Mouse (Mus musculus) limb, embryonic 10.5 days (tissue): ENCODE measurements around the gene Elane. TPM values are rescaled to one million over a fixed set of nuclear protein-coding genes. Genes with fewer than 3 reads are reported as not detected.

Experiments
- DNase-seq: peaks from one replicate; pipeline ENCODE4 v3.0.0-alpha.2; 2017; ENCODE audit warnings: low spot score
- H3K27ac ChIP-seq: fragments of 300-500 bp; sonication (generic); 2 replicates; pipeline ENCODE4 v1.5.1; 2016; ENCODE audit warnings: mild to moderate bottlenecking
- H3K27me3 ChIP-seq: fragments of 300-500 bp; sonication (generic); 2 replicates; pipeline ENCODE4 v1.6.1; 2016; ENCODE audit warnings: low read depth, mild to moderate bottlenecking; ENCODE audit not compliant: poor library complexity, severe bottlenecking
- H3K36me3 ChIP-seq: fragments of 300-500 bp; sonication (generic); 2 replicates; pipeline ENCODE4 v1.6.1; 2016; ENCODE audit warnings: mild to moderate bottlenecking, moderate library complexity
- H3K4me1 ChIP-seq: fragments of 300-500 bp; sonication (generic); 2 replicates; pipeline ENCODE4 v1.6.1; 2016
- H3K4me3 ChIP-seq: fragments of 300-500 bp; sonication (generic); 2 replicates; pipeline ENCODE4 v1.5.1; 2016; ENCODE audit warnings: mild to moderate bottlenecking, moderate library complexity
- H3K9me3 ChIP-seq: fragments of 300-500 bp; sonication (generic); replicated peaks from 2 replicates; pipeline ENCODE4 v1.6.1; 2016; ENCODE audit warnings: mild to moderate bottlenecking
- WGBS: fragments of 180-500 bp; shearing (Covaris S2); methylation state at CpG from one replicate; pipeline ENCODE4 v1.1.7; 2016; 5-methylcytosine and 5-hydroxymethylcytosine counted together
- polyA plus RNA-seq: library from polyadenylated mRNA; unstranded; fragments of >200 nt; fragmentation: Nextera tagmentation; extraction: Ambion mirVana; gene quantifications from 2 replicates; pipeline ENCODE4 v1.2.1, GENCODE M21; 2016

Gene Elane
- polyA plus RNA-seq, 1 experiment from 2014 or later, result not detected

DNA sequence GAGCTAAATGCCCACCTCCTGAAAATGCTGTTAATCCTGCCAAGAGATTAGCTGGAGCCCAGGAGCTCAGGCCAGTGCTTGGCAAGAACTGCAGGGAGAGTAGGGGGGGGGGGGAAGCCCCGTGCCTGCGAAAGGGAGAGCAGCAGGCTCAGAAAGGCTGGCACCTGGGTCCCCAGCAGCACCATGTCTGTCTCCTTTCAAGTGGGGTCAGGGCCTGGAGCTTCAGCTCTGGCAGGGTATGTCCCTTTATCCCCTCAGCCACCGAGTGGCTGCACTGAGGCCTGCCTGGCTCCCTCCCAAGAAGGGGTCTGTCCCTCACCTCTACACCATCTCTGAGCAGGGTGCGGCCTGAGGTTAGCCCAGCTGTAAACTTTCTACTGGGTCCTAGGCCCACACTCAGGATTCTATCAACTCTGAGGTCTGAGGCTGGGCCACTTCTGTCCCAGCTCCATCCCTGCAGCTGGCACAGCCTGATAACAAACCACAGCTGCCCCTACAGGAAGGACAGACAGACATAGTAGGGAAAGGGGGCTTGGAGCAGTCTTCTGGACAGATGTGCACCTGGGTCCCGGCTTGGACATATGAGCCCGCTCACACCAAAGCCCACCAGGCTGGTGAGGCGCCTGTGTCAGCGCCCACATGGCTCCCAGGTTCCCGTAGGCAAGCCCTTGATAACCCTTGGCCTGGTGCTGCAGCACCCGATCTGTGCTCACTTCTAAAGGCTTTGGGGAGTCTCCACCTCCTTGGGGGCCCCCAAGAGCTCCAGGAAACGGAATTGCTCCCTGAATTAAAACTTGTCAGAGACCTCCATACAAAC is 28.3 kb downstream of the Elane start:
- Histone ChIP-seq H3K27me3 (peaks cover 23% of the 10 kb centered on the region), H3K27ac (no peak overlapping the region; the same call in 1 of the 2 replicates), H3K9me3 (no peaks in the 10 kb centered on the region), H3K4me1 (peaks cover 53% of the 10 kb centered on the region), H3K36me3 (peaks cover 39% of the 10 kb centered on the region), H3K4me3 (peak overlapping the region; percentile 82; the same call in 1 of the 2 replicates)
- WGBS, result 77% methylated on average over 11 of the region's 11 CpGs
- no peak for DNase-seq

DNA sequence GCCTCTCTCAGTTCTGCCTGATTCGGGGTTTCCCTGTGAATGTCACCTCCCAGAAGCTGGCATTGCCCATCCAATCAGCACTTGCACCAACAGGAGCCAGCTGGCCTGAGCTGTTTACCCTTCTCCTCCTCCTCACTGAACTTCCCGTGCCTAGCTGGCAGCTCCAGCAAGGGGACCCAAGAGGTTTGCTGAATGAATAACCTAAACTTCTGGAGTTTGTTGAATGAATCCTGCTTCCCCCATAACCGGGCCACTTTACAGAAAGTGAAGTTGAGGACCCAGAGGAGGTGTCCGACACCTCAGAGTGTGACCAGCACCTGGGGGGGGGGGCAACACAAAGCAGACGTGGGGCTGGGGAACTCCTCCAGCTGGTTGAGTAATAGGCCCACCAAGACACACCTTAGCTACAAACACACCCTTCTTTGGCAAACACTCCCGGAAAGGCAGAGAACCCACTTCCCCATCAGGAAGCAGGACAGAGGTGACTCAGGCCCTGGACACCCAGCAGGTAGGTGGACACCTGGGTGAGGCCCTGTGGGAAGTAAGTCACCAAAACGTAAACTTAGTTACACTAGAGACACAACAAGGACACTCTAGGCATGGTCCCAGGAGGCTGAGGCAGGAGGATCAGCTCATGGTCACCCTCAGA is 29.0 kb downstream of the Elane start:
- H3K36me3 ChIP-seq, result peaks cover 39% of the 10 kb centered on the region
- H3K4me3 ChIP-seq, result peak overlapping the region; percentile 82; the same call in 1 of the 2 replicates
- peaks cover 30% of the 10 kb centered on the region for H3K27me3 ChIP-seq
- 72% methylated on average over 7 of the region's 7 CpGs for WGBS
- DNase-seq, result no peak
- no peak overlapping the region for H3K27ac ChIP-seq
- no peaks in the 10 kb centered on the region for H3K9me3 ChIP-seq
- peaks cover 57% of the 10 kb centered on the region for H3K4me1 ChIP-seq

DNA sequence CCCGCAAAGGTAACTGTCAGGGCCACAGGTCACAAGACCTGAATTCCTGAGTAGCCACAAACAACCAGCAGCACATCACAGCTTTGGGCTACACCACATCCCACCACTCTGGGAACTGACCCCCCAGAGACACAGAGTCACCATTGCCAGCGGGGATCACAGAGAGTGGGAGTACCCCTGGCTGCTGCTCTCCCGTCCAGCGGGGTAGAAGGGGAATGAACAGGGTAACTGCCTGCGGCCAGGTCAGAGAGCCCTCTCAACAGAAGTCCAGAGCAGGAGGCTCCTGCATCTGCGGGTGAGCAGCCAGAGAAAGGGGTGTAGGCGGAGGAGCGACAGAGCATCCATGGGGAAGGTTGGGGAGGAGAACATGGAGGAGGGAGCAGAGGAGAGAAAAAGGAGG is 30.0 kb downstream of the Elane start:
- DNase-seq, result no peak

DNA sequence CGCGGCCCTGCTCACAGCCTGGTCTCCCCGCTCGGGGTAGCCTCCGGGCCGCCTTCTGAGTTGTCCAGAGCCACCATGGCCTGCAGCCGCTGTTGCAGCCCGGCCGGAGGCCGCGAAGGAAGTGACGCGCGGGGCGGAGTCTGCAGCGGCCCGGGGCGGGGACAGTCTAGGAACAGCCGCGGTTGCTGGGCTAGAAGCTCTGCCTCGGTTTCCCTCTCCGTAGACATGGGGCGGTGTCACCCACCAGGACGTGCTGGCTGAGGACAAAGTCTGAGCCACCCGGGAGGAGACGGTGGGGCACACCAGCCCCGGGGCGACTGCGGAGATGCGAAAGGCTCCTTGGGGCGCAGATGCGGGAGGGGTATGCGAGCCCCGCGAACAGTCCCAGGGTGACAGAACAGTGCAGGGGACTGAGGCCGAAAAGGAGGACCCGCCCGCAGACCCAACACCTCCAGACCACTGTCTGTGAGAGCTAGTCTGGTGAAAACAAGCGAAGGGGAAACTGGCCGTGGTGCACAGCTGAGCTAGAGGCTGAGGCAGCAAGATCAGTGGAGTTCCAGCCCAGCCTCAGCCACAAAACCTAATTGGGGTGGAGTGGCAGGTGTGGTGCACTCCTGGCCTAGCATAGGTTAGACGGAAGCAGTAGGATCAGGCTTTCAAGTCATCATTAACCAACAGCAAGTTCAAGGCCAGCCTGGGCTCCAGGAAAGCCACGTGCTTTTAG is 30.9 kb downstream of the Elane start, which contains the start of gene Kiss1r:
Gene Kiss1r (plus strand): TSS at position 164 of the 724 bp plus-strand sequence.
- H3K36me3 ChIP-seq, result peaks cover 22% of the 10 kb centered on the region
- H3K27me3 ChIP-seq, result peaks cover 49% of the 10 kb centered on the region
- peak; percentile 93 for DNase-seq
- H3K4me3 ChIP-seq, result peak within 1 kb of the TSS; percentile 82
- WGBS, result 3% methylated on average over 42 of the region's 42 CpGs
- peak within 1 kb of the TSS; percentile 93 for H3K27ac ChIP-seq
- no peaks in the 10 kb centered on the region for H3K9me3 ChIP-seq
- peaks cover 75% of the 10 kb centered on the region for H3K4me1 ChIP-seq

More for the DNA sequence above, 30.0 kb downstream of the Elane start:
- 11% methylated on average over 8 of the region's 8 CpGs for WGBS
- Histone ChIP-seq H3K4me3 (peak overlapping the region; percentile 82), H3K27me3 (peaks cover 40% of the 10 kb centered on the region), H3K9me3 (no peaks in the 10 kb centered on the region), H3K4me1 (peaks cover 67% of the 10 kb centered on the region), H3K27ac (peak overlapping the region; percentile 93), H3K36me3 (peaks cover 31% of the 10 kb centered on the region)

DNA sequence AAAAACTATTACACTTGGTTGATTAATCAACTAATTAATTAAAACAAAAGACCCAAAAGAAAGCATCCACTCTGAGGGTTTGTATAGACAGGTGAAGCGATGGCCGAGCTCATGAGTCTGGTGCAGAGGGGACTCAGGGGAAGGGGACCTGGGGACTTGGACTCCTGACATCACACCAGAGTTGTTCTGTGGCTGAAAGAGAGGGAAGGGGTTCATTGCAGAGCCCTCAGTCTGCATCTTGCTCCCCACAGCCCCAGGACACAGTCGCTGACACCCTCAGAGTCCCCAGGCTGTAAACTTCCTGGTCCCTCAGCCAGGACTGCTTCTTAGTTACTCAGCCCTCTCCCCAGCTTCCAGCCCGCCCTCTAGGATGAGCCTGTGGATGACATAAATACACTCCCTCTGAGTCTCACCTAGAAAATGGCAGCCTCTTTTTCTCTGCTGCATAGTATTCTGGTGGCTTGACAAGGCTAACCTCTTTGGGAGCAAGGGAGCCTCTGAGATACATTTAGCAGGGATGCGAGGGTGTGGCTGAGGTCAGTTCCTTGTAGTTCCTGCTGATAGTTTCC is 31.6 kb downstream of the Elane start:
- no peak overlapping the region for H3K27ac ChIP-seq
- H3K4me1 ChIP-seq, result peaks cover 75% of the 10 kb centered on the region
- H3K36me3 ChIP-seq, result peaks cover 15% of the 10 kb centered on the region
- peak overlapping the region; percentile 82 for H3K4me3 ChIP-seq
- H3K9me3 ChIP-seq, result no peaks in the 10 kb centered on the region
- WGBS, result 64% methylated on average over 5 of the region's 5 CpGs
- H3K27me3 ChIP-seq, result peaks cover 56% of the 10 kb centered on the region
- DNase-seq, result no peak

DNA sequence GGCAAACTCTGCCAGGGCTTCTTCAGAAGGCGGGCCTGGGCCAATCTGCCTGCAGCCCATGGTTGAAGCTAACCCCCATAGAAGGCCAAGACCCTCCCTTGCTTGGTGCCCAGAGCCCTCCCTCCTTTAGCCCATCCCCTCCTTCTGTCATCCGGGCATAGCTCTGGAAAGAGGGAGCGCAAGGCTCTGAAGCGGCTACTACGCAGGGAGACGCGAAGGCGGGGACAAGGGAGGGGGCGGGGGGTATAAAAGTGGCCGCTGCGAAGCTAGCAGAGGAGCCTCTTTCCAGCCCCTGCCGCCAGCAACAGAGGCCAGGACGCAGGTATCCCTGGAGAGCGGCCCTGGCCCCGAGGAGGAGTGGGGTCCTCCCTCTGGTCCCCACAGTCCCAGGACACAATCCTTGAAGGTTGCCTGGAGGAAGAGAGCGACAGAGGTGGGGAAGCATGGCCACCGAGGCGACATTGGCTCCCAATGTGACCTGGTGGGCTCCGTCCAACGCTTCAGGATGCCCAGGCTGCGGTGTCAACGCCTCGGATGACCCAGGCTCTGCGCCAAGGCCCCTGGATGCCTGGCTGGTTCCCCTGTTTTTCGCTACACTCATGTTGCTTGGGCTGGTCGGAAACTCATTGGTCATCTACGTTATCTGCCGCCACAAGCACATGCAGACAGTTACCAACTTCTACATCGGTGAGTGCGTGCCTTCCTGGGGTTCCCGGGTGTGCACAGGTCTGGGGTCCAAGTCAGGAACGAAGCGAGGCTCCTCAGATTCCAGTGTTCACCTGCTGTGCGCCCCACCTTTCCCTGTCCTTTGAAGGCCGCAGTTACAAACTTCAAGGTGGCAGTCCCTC is 32.4 kb downstream of the Elane start:
- peaks cover 64% of the 10 kb centered on the region for H3K27me3 ChIP-seq
- no peaks in the 10 kb centered on the region for H3K9me3 ChIP-seq
- H3K4me1 ChIP-seq, result peaks cover 78% of the 10 kb centered on the region
- peak; percentile 52 for DNase-seq
- H3K36me3 ChIP-seq, result peaks cover 9% of the 10 kb centered on the region; the same call in 1 of the 2 replicates
- 5% methylated on average over 35 of the region's 35 CpGs for WGBS
- peak overlapping the region; percentile 43 for H3K4me3 ChIP-seq
- peak overlapping the region; percentile 14; the same call in 1 of the 2 replicates for H3K27ac ChIP-seq

DNA sequence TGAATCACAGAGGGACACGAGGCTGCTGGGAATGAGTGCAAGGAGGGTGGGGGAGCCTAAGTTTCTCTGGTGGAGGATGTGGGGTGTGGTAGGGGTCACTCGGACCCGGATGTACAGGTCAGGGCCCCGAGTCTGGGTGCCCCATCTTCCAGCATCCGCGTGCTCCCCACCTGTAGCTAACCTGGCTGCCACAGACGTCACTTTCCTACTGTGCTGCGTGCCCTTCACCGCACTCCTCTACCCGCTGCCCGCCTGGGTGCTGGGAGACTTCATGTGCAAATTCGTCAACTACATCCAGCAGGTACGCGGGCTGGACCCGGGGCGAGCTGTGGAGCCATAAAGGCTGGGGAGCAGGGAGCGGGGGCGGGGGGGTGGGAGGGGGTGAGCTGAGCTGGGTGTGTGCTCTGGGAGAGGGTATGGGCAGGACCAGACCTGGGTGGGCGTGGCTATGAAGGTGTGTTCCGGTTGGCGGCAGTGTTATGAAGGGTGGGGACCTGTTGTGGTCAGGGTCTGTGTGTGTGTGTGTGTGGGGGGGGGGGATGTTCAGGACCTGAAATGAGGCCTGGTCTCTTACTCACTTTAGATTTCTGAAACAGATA is 33.3 kb downstream of the Elane start:
- 0 out of 2 replicates have a peak, but pooled peaks cover under 1% of the 10 kb centered on the region for H3K36me3 ChIP-seq
- H3K9me3 ChIP-seq, result no peaks in the 10 kb centered on the region
- peaks cover 74% of the 10 kb centered on the region for H3K4me1 ChIP-seq
- peak overlapping the region; percentile 43 for H3K4me3 ChIP-seq
- no peak for DNase-seq
- WGBS, result 5% methylated on average over 21 of the region's 21 CpGs
- peaks cover 72% of the 10 kb centered on the region for H3K27me3 ChIP-seq
- no peak overlapping the region for H3K27ac ChIP-seq

DNA sequence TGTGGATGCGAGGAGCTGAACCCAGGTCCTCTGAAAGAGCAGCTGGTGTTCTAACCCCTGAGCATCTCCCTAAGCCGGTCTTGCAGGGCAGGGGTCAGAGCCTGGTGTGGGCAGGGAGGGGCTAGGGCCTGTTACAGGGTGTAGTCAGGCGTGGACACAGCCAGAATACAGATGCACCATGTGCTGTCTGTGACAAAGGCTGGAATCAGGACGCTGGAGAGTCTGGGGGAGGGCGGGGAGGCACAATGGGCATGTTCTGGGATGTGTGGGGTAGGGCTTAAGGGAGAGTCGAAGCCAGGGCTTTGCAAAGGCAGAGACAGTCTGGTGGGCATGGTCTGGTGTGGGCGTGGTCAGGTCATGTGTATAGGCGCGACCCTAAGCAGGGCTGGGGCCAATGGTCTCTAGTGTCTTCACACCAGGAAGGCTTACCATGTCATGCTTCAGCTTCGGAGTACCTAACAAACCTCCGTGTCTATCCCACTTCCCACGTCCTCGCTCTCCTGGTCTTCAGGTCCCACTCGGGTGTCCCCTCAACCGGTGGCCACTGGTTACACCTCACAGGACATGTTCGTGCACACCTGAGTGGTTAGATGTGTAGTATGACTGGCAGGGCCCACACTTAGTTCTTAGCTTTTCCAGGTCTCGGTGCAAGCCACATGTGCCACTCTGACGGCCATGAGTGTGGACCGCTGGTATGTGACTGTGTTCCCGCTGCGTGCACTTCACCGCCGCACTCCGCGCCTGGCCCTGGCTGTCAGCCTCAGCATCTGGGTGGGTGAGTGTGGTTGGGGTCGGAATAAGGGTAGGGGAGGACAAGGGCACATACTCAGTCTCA is 34.2 kb downstream of the Elane start:
- peaks cover 65% of the 10 kb centered on the region for H3K4me1 ChIP-seq
- H3K4me3 ChIP-seq, result peak overlapping the region; percentile 43
- H3K27me3 ChIP-seq, result peaks cover 72% of the 10 kb centered on the region
- WGBS, result 20% methylated on average over 26 of the region's 26 CpGs
- DNase-seq, result no peak
- H3K9me3 ChIP-seq, result no peaks in the 10 kb centered on the region
- H3K36me3 ChIP-seq, result no peaks in the 10 kb centered on the region
- H3K27ac ChIP-seq, result no peak overlapping the region

DNA sequence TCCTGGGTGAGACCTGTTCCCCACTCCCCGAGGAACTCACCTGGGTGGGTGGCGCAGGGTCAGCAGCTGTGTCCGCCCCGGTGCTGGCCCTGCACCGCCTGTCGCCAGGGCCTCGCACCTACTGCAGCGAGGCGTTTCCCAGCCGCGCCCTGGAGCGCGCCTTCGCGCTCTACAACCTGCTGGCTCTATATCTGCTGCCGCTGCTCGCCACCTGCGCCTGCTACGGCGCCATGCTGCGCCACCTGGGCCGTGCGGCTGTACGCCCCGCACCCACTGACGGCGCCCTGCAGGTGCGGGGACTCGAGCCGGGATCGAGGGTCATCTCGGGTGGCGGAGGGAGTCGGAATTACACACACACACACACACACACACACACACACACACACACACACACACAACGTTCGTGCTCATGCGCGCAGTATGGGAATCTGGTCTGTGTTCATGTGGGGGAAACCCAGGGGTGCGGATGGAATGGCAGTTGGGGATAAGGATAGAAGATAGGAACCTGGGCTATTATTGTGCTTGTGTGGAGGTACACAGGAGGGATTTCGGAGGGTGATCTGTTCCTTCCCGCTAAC is 35.0 kb downstream of the Elane start, which contains the start of gene R3hdm4:
Gene R3hdm4 (minus strand): TSS at position 251 of the 578 bp plus-strand sequence.
- H3K4me1 ChIP-seq, result peaks cover 63% of the 10 kb centered on the region
- H3K9me3 ChIP-seq, result no peaks in the 10 kb centered on the region
- peak within 1 kb of the TSS; percentile 43 for H3K4me3 ChIP-seq
- no peak within 1 kb of the TSS; the same call in 1 of the 2 replicates for H3K27ac ChIP-seq
- H3K27me3 ChIP-seq, result peaks cover 72% of the 10 kb centered on the region
- no peaks in the 10 kb centered on the region for H3K36me3 ChIP-seq
- WGBS, result 6% methylated on average over 41 of the region's 41 CpGs
- no peak for DNase-seq

DNA sequence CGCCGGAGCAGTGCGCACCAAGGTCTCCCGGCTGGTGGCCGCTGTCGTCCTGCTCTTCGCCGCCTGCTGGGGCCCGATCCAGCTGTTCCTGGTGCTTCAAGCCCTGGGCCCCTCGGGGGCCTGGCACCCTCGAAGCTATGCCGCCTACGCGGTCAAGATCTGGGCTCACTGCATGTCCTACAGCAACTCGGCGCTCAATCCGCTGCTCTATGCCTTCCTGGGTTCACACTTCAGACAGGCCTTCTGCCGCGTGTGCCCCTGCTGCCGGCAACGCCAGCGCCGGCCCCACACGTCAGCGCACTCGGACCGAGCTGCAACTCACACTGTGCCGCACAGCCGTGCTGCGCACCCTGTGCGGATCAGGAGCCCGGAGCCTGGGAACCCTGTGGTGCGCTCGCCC is 35.5 kb downstream of the Elane start:
- Histone ChIP-seq H3K36me3 (no peaks in the 10 kb centered on the region), H3K27ac (no peak overlapping the region; the same call in 1 of the 2 replicates), H3K9me3 (no peaks in the 10 kb centered on the region), H3K4me1 (peaks cover 64% of the 10 kb centered on the region), H3K27me3 (peaks cover 72% of the 10 kb centered on the region), H3K4me3 (peak overlapping the region; percentile 43)
- WGBS, result 1% methylated on average over 34 of the region's 34 CpGs
- DNase-seq, result peak; percentile 65
